Mouse (Mus musculus) left cerebral cortex, postnatal 25 days (tissue): ENCODE data around the gene Inpp5d. TPM values are rescaled to one million over a fixed set of nuclear protein-coding genes. Genes with fewer than 3 reads are reported as not detected.

Experiments
- DNase-seq, 2 experiments: peaks; one replicate each; pipeline ENCODE4 v3.0.0; 2022; ENCODE audit warnings: low spot score in 2 of 2, mixed read lengths in 1 of 2
- intact Hi-C: fragments of 180-260 bp; cut with DNase I; formaldehyde crosslinking; loops from one replicate; pipeline ENCODE4 v1.15.1; 2025
- total RNA-seq, 2 experiments: library from RNA; stranded (reverse); gene quantifications; 2 replicates each; pipeline ENCODE4 v1.2.3; 2021

Gene Inpp5d
- total RNA-seq, 2 experiments from 2014 or later, result 17.4 to 23.5 TPM

DNA sequence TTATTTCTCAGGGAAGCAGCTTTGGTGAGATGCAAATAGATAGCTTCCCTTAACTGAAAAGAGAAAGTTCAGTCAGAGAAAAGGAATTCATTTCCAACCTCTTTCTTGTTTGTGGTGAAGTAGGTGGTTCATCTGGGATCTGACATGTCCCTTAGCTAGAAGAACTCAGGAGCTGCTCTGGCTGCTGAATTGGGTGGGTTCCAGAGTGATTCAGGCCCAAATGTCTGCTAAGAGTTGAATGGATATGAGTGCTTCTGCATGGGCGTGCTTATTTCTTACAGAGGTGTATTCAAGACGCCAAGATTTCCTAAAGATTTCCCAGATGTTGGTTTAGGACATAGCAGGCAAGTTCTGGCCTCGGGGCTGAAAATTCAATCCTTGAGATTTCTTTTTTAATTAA lies 114.0 kb downstream of the Inpp5d start:
- DNase-seq, result peak in 1 of 2 experiments; percentile 78
- intact Hi-C loops, result loop anchor here (2.0 kb wide), 1 partner anchor 49 kb away; no protein-coding TSS in a partner anchor

DNA sequence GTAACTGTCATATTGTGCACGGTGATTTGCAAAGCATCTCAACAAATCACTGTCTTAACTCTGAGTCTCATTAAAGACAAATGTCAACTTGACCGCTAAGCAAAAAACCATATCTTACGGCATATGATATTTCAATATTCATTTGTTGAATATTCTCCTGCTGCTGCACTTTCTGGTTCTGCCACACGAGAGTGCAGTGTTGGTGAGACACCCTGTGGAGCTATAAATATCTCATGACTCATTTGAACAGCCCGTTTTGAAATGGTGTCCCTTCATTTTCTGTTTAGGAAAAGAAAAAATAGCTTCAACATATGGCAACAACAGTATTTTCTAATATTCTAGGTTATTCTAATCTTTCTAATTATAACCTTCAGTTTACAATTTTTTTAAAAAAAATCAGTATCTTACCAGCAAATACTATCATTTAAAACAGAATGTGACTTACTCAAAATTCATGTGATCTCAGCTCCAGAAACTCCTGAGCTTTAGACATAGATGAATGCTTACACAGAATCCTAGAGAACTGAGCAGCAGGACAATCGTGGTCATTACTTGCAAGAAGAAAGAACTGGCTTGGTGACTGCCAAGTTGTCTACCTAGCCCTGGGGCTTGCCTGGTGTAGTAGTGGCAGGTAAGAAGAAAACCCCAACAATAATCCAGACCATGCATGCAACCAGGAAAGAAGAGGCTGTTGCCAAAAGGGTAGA lies 120.6 kb downstream of the Inpp5d start:
- intact Hi-C loops, result no loop called here
- peak in 1 of 2 experiments; percentile 75 for DNase-seq

DNA sequence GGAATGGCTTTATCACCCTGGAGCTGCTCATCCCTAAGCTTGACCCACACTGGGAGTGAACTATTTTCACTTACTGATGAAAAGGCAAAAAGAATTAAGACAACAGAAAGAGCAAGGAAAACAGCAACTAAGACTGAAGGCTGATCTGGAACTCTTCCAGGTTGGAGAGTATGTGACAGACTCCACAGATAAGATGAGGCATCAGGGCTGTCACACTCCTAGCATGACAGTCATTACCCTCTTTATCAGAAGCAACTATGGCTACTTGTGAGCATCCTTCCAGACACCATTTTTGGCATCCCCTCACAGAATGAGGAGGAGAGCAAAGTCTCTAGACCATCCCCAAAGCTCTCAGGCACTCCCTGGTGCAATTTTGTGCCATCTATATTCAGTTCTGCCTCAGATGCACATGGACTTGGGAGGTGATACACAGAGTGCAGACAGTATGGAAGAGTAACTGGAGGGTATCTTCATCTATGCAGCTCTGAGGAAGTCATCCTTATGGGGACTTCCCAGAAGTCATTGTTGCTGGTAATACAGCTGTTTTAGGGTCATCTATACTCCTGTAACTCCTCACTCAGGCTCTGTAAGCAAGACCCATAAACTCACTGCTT lies 129.4 kb downstream of the Inpp5d start:
- no peak for DNase-seq
- intact Hi-C loops, result no loop called here

DNA sequence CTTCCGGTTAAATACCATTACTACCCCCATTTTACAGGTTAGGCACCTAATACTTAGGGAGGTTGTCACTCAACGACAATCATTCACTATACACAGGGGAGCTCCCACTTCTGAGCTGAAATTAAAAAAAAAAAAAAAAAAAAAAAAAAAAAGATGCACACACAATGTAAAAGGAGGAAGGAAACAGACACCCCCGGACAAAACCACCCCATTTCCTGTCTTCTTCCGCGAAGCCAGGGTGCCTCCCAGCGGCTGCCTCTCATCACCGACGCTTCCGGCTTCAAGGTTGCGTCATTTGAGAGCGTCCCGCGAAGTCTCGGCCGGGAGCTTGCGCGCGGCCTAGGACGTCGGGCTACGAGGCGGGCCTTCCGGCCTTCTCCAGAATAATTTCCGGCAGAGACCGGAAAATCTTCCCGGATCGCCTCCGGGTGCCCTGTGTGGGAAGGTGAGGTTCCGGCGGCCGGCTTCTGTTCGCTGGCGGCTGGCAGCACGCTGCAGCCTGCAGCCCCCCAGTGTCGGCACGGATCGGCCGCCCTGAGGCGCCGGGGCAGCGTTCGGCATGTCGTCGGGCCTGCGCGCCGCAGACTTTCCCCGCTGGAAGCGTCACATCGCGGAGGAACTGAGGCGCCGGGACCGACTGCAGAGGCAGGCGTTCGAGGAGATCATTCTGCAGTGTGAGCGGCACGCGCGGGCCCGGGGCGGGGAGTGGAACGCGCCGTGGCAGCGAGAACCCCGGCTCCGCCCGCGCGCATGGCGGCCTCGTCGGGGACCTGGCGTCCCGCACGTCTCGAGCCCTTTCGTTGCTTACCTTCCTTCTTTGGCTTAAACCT lies 135.7 kb downstream of the Inpp5d start, which contains the start of gene Atg16l1:
Gene Atg16l1 (plus strand): TSS at position 230 of the 830 bp plus-strand sequence.
- peak; percentile 96 to 98 for DNase-seq
- intact Hi-C loops, result loop anchor here (1.0 to 10.0 kb wide), 3 partner anchors 289 to 541 kb away; partner anchors contain the start of gene Eif4e2

DNA sequence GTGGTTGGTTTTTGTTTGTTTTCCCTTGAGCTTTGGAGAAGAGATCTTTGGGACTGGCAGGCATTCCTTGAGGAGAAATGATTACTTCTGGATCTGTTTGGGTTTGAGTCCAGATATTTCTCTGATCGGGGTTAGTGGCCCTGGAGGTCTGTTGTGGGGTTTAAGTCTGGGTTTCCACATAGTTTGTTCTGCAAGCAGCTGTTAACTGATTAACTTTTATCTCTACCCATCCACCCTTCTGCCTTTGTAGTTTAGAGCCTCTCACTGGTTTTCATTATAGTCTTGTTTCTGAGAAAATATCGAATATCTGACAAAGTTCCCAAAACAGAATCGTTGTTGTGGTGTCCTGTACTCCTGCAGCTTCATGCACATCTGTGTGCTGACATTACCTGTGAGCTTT lies 143.7 kb downstream of the Inpp5d start:
- intact Hi-C loops, result loop anchor here (5.0 kb wide), 1 partner anchor 158 kb away; no protein-coding TSS in a partner anchor
- no peak for DNase-seq

DNA sequence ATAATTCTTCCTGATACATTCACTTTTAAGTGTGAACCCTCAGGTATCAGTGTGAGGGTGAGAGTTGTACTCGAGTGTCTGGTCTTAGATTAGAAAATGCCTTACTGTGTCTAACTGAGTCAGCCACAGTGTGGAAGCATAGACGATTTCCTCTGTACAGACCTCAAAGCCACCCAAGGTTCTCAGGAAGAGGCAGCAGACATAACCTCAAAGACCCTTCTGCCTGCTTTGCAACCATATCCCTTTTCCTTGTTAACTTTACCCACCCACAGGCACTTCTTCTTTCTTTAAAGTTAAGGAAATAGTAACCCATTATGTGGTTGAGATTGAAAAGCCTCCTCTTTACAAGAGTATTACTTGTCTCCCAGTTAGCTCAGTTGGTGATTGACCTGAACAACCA lies 145.6 kb downstream of the Inpp5d start:
- no peak for DNase-seq
- intact Hi-C loops, result no loop called here

DNA sequence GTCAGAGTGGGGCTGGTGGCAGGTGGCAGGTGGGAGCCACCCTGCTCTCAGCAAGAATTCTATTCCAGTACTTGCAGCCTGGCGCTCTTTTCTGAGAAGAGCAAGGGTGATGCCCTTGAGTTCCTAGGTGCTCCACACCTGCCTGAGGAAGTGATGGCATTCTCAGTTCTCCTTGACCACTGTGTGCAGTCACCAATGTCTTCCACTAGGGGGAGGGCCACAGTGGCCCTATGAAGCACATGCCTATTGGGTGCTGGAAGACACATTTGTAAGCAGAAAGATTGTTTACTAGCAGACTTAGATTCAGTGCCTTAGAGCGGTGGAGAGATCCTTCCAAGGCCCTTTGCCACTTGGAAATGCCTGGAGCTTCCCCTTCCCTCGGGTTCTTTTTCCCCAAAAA lies 146.1 kb downstream of the Inpp5d start:
- intact Hi-C loops, result no loop called here
- no peak for DNase-seq

DNA sequence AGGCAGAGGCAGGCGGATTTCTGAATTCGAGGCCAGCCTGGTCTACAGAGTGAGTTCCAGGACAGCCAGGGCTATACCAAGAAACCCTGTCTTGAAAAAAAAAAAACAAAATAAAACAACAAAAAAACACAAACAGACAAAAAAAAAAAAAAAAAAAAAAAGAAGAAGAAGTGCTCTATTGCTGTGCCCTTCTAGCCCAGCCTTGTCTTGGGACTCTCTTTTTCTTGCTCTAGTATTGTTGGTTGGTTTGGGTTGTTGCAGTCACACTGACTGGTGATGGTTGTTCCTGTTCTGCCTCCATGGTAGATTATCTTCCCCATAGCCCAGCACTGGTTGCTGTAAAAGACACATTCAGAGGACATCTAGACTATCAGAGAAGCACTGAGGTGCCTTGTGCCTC lies 149.2 kb downstream of the Inpp5d start:
- intact Hi-C loops, result no loop called here
- no peak for DNase-seq

Other genes with a start within 250 kb of the Inpp5d start
- 1 to 10 TPM; 4.0 to 5.7 TPM for gene Kcnj13, start 225.6 kb upstream of the Inpp5d start, total RNA-seq
- gene Snorc, start 150.0 kb upstream of the Inpp5d start, total RNA-seq, result under 1 TPM in 1 of 2 experiments, not detected in 1; 0.87 TPM
- gene Neu2, start 110.4 kb upstream of the Inpp5d start, total RNA-seq, result 1 to 10 TPM; 7.3 to 9.7 TPM
- gene Ngef, start 46.4 kb upstream of the Inpp5d start, total RNA-seq, result 100 to 1,000 TPM; 333 to 376 TPM
- 10 to 100 TPM; 61.7 to 65.2 TPM for gene Atg16l1, start 135.6 kb downstream of the Inpp5d start, total RNA-seq
- 1 to 10 TPM; 3.1 to 3.4 TPM for gene Sag, start 183.4 kb downstream of the Inpp5d start, total RNA-seq
- 100 to 1,000 TPM; 106 to 107 TPM for gene Dgkd, start 233.0 kb downstream of the Inpp5d start, total RNA-seq